Mouse (Mus musculus) limb, embryonic 10.5 days (tissue): ENCODE data around the gene Antxr1. TPM values are rescaled to one million over a fixed set of nuclear protein-coding genes. Genes with fewer than 3 reads are reported as not detected.

ENCODE experiments used
- DNase-seq: peaks from one replicate; pipeline ENCODE4 v3.0.0-alpha.2; 2017; ENCODE audit warnings: low spot score
- H3K27ac ChIP-seq: fragments of 300-500 bp; sonication (generic); 2 replicates; pipeline ENCODE4 v1.5.1; 2016; ENCODE audit warnings: mild to moderate bottlenecking
- H3K27me3 ChIP-seq: fragments of 300-500 bp; sonication (generic); 2 replicates; pipeline ENCODE4 v1.6.1; 2016; ENCODE audit warnings: low read depth, mild to moderate bottlenecking; ENCODE audit not compliant: poor library complexity, severe bottlenecking
- H3K36me3 ChIP-seq: fragments of 300-500 bp; sonication (generic); 2 replicates; pipeline ENCODE4 v1.6.1; 2016; ENCODE audit warnings: mild to moderate bottlenecking, moderate library complexity
- H3K4me1 ChIP-seq: fragments of 300-500 bp; sonication (generic); 2 replicates; pipeline ENCODE4 v1.6.1; 2016
- H3K4me3 ChIP-seq: fragments of 300-500 bp; sonication (generic); 2 replicates; pipeline ENCODE4 v1.5.1; 2016; ENCODE audit warnings: mild to moderate bottlenecking, moderate library complexity
- H3K9me3 ChIP-seq: fragments of 300-500 bp; sonication (generic); replicated peaks from 2 replicates; pipeline ENCODE4 v1.6.1; 2016; ENCODE audit warnings: mild to moderate bottlenecking
- WGBS: fragments of 180-500 bp; shearing (Covaris S2); methylation state at CpG from one replicate; pipeline ENCODE4 v1.1.7; 2016; 5-methylcytosine and 5-hydroxymethylcytosine counted together
- polyA plus RNA-seq: library from polyadenylated mRNA; unstranded; fragments of >200 nt; fragmentation: Nextera tagmentation; extraction: Ambion mirVana; gene quantifications from 2 replicates; pipeline ENCODE4 v1.2.1, GENCODE M21; 2016

The Antxr1 gene
- polyA plus RNA-seq, 1 experiment from 2014 or later, result 9.5 TPM

GRCm38 (mm10) chr6:87186988-87187387 lies 148.6 kb downstream of the Antxr1 start:
- DNase-seq, result no peak
- Histone ChIP-seq H3K4me3 (no peak overlapping the region), H3K27me3 (no peaks in the 10 kb centered on the region), H3K4me1 (peaks cover 4% of the 10 kb centered on the region; the same call in 1 of the 2 replicates), H3K27ac (no peak overlapping the region), H3K9me3 (no peaks in the 10 kb centered on the region), H3K36me3 (peaks cover 56% of the 10 kb centered on the region)
- 76% methylated on average over 12 of the region's 12 CpGs for WGBS

- Histone ChIP-seq H3K27ac (0 out of 2 replicates have a peak overlapping the region, but pooled peaks have one; percentile 25), H3K4me3 (no peak overlapping the region), H3K27me3 (no peaks in the 10 kb centered on the region), H3K36me3 (peaks cover 66% of the 10 kb centered on the region), H3K4me1 (peaks cover 4% of the 10 kb centered on the region; the same call in 1 of the 2 replicates), H3K9me3 (no peaks in the 10 kb centered on the region)
- no peak for DNase-seq
- WGBS, result 67% methylated on average over 3 of the region's 3 CpGs
Measured at GRCm38 (mm10) chr6:87184418-87184817, 151.2 kb downstream of the Antxr1 start.

DNA sequence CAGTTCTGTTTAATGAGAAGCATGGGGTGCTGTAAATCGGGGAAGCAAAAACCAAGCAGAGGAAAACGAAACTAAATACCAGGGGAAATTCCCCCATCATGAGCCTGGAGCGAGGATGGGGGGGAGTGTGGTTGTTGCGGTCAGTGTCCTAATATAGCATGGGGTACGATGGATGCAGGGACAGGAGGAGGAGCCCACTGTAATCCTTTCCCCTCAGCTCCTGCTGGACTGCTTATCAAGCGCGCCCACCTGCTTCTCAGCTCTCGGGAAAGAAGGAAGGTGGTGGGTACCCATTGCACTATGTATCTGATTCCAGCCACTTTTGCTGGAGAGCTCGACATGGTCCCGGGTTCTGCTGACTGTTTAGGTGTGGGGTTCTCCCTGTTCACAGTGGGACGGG lies 151.6 kb downstream of the Antxr1 start:
- peaks cover 4% of the 10 kb centered on the region; the same call in 1 of the 2 replicates for H3K4me1 ChIP-seq

GRCm38 (mm10) chr6:87183159-87183558 lies 152.5 kb downstream of the Antxr1 start:
- no peak for DNase-seq
- no peaks in the 10 kb centered on the region for H3K9me3 ChIP-seq
- no peaks in the 10 kb centered on the region for H3K27me3 ChIP-seq
- WGBS, result 86% methylated on average over 8 of the region's 8 CpGs
- H3K4me1 ChIP-seq, result peaks cover 4% of the 10 kb centered on the region; the same call in 1 of the 2 replicates
- no peak overlapping the region for H3K27ac ChIP-seq
- peaks cover 76% of the 10 kb centered on the region for H3K36me3 ChIP-seq
- H3K4me3 ChIP-seq, result no peak overlapping the region

More for the DNA sequence above, 151.6 kb downstream of the Antxr1 start:
- Histone ChIP-seq H3K9me3 (no peaks in the 10 kb centered on the region), H3K4me3 (no peak overlapping the region), H3K27me3 (no peaks in the 10 kb centered on the region), H3K27ac (no peak overlapping the region), H3K36me3 (peaks cover 71% of the 10 kb centered on the region)
- no peak for DNase-seq
- 83% methylated on average over 11 of the region's 11 CpGs for WGBS

DNA sequence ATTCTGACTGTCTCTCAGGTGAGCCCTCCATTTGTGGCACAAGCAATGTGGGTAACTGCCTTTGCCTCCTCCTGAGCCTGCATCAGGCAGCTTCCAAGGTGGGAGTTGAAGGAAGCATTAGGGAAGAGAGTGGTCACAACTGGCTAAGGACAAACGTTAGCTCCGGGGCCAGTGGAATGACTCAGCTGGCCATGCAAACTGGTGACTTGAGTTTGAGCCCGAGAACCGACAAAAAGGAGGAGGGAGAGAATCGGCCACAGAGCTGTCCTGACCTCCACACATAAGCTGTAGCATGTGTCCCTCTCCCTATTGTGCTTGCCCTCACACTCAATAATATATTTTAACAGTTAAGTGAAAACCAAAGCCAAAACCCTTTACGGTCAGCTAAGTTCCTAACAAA lies 152.9 kb downstream of the Antxr1 start:
- no peak for DNase-seq
- Histone ChIP-seq H3K27ac (no peak overlapping the region), H3K27me3 (no peaks in the 10 kb centered on the region), H3K9me3 (no peaks in the 10 kb centered on the region), H3K4me3 (no peak overlapping the region), H3K36me3 (peaks cover 76% of the 10 kb centered on the region), H3K4me1 (peaks cover 4% of the 10 kb centered on the region; the same call in 1 of the 2 replicates)
- 90% methylated on average over 6 of the region's 6 CpGs for WGBS

- 90% methylated on average over 3 of the region's 3 CpGs for WGBS
- Histone ChIP-seq H3K27me3 (no peaks in the 10 kb centered on the region), H3K4me1 (peaks cover 8% of the 10 kb centered on the region), H3K4me3 (no peak overlapping the region), H3K9me3 (no peaks in the 10 kb centered on the region), H3K27ac (no peak overlapping the region), H3K36me3 (peaks cover 65% of the 10 kb centered on the region)
- DNase-seq, result no peak
Measured at GRCm38 (mm10) chr6:87171461-87171860, 164.2 kb downstream of the Antxr1 start.

DNA sequence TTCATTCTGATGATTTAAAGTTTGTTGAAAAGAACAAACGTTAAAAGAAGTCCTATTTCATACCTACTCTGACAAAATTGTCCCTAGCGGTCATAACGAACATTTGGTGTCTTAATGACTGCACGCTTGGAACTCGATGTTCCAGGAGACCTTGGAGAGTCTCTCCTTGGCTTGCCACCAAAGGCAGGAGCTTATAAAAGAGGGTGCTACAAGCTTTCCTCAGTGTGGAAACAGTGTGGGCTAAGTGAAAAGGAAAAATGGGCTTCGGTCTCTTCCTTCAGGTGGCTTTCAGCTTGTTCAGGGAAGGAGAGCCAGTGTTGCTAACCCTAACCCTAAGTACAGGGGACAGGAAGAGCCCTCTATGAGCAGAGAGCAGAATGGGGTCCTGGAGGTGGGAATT lies 164.7 kb downstream of the Antxr1 start:
- no peak overlapping the region for H3K27ac ChIP-seq
- peaks cover 64% of the 10 kb centered on the region for H3K36me3 ChIP-seq
- H3K4me1 ChIP-seq, result peaks cover 12% of the 10 kb centered on the region
- H3K4me3 ChIP-seq, result no peak overlapping the region
- 90% methylated on average over 6 of the region's 6 CpGs for WGBS
- DNase-seq, result no peak
- H3K27me3 ChIP-seq, result no peaks in the 10 kb centered on the region
- H3K9me3 ChIP-seq, result no peaks in the 10 kb centered on the region

DNA sequence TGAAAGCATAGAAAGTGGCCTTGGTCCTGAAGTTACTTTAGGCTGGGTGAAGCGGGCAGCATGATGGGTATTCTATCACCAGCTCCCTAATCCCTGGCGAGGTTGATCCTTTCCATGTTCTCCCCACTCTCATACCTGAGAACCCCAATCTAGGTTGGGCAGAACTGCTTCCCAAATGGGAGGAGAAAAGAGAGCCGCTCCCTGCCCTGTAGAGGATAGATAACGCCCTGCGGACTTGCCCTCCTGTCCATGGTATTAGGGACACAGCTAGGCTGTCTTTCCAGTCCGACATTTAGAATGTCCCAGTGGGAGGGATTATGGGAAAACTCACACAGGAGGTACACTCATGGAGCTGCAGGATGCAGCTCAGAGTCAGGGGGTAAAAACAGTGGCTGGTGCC lies 165.3 kb downstream of the Antxr1 start:
- DNase-seq, result no peak
- H3K36me3 ChIP-seq, result peaks cover 61% of the 10 kb centered on the region
- peaks cover 12% of the 10 kb centered on the region for H3K4me1 ChIP-seq
- no peaks in the 10 kb centered on the region for H3K27me3 ChIP-seq
- 90% methylated on average over 6 of the region's 6 CpGs for WGBS
- H3K9me3 ChIP-seq, result no peaks in the 10 kb centered on the region
- H3K4me3 ChIP-seq, result no peak overlapping the region
- 0 out of 2 replicates have a peak overlapping the region, but pooled peaks have one; percentile 22 for H3K27ac ChIP-seq

DNA sequence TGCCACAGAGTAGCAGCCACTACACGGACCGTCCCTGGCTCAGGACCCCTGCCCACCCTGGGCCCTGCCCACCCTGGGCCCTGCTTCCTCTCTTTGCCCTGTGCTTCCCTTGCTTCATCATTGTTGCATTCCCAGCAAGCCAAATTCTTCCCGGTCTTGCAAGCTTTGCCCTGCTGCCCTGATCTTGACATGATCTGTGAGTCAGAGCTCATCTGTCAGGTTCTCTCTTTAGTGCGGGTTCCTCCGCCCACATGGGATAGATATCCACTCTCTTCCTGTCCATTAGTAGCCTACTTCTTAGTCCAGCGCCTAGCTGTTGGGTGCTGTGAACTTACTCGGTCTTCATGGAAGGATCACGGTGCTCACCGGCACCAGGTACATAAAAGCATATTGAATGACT lies 167.6 kb downstream of the Antxr1 start:
- no peaks in the 10 kb centered on the region for H3K27me3 ChIP-seq
- no peaks in the 10 kb centered on the region for H3K9me3 ChIP-seq
- no peak overlapping the region for H3K27ac ChIP-seq
- H3K4me3 ChIP-seq, result no peak overlapping the region
- H3K4me1 ChIP-seq, result peaks cover 15% of the 10 kb centered on the region
- 95% methylated on average over 9 of the region's 9 CpGs for WGBS
- no peak for DNase-seq
- H3K36me3 ChIP-seq, result peaks cover 58% of the 10 kb centered on the region

GRCm38 (mm10) chr6:87166673-87167305 lies 168.8 kb downstream of the Antxr1 start:
- Histone ChIP-seq H3K4me3 (no peak overlapping the region), H3K27me3 (no peaks in the 10 kb centered on the region), H3K36me3 (peaks cover 52% of the 10 kb centered on the region), H3K4me1 (peaks cover 19% of the 10 kb centered on the region), H3K27ac (no peak overlapping the region), H3K9me3 (no peaks in the 10 kb centered on the region)
- 80% methylated on average over 12 of the region's 12 CpGs for WGBS
- no peak for DNase-seq

DNA sequence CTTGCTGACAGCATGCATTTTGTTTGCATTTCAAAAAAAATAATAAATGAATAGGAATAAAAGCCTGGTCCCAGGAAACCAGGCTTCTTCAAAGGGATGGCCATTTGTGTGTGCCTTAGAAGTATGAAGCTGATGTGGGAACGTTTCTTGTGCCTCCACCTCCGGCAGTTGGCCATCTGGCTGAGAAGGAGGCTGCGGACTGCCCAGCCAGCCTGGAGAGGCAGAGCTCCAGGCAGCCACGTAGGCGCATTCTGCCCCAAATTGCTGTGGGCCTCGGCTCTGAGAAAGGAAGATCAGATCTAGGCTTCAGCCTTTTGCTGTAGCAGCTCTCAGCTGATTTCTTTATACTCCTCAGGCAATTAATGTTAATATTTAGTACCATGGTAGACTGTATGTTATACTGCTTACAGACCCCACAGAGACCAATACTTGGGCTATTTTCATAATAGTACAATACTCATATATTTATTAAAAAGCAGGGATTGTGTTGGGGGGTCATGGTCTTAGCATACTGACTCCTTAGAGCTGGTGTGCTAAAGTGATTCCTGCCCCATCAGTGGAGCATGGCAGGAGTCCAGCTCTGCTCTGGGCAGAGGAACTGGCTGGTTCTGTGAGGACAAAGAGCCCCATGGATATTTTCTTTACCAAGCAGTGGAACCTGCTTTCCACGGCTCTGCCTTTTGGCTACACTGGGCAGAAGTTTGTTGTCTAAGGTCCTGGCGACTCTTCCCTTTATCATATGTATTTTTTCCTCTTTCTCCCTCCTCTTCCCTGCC lies 169.9 kb downstream of the Antxr1 start:
- WGBS, result 61% methylated on average over 8 of the region's 8 CpGs
- peaks cover 47% of the 10 kb centered on the region for H3K36me3 ChIP-seq

DNA sequence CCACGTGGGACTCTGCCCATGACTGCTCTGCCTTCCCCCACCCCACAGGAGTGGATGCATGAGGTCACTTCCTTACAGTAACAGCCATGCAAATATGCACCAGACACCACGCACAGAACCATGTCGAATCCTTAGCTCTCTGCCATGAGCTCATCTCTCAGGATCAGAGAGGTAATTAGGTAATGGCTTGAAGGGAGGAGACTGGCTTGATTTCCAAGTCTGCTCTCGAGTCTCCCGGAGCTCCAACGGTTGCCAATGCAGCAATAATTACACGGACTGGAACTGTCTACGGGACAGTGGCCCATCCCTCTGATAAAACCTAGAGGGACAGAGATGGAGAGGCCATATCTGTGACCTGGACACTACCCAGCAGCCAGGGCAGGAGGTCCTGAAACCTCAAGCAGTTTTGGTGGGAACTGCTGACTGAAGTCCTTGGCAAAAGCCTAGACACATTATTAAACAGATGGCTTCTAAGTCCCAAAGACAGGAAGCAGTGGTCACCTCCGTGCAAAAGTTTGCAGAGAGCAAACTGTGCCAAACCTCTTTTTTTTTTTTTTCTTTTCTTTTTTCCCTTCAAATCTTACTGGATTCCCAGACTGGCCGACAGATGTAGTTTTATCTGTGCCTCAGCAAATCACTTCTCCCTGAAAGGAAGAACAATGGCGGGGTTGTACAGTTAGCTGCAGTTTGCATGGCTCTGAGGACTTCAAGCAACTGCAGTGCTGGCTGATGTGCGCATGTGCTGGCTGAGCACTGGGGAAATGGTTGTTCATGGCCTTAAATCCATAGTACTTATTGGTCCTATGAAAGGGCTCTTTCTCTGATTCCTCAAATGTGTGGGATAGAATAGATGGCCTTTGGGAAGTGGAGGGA lies 174.0 kb downstream of the Antxr1 start:
- Histone ChIP-seq H3K27me3 (no peaks in the 10 kb centered on the region), H3K27ac (peak overlapping the region; percentile 62), H3K36me3 (peaks cover 24% of the 10 kb centered on the region; the same call in 1 of the 2 replicates), H3K9me3 (no peaks in the 10 kb centered on the region), H3K4me3 (no peak overlapping the region), H3K4me1 (peaks cover 46% of the 10 kb centered on the region)
- no peak for DNase-seq
- 74% methylated on average over 12 of the region's 12 CpGs for WGBS

More for the DNA sequence above, 169.9 kb downstream of the Antxr1 start:
- H3K9me3 ChIP-seq, result no peaks in the 10 kb centered on the region
- no peaks in the 10 kb centered on the region for H3K27me3 ChIP-seq
- no peak overlapping the region for H3K4me3 ChIP-seq
- peaks cover 30% of the 10 kb centered on the region for H3K4me1 ChIP-seq
- no peak for DNase-seq
- H3K27ac ChIP-seq, result no peak overlapping the region; the same call in 1 of the 2 replicates
